Mouse (Mus musculus) liver, embryonic 11.5 days (tissue): ENCODE measurements around the gene Hist1h3b. TPM values are rescaled to one million over a fixed set of nuclear protein-coding genes. Genes with fewer than 3 reads are reported as not detected.
"Not testable (repeated sequence)": the region's sequence is repeated elsewhere in the genome, so short reads cannot be mapped to it uniquely, and the experiment has no call there.

Experiments
- ATAC-seq: fragments of 200-750 bp; cut with Nextera tagmentation; replicated peaks from 2 replicates; pipeline ENCODE4 v1.8.0; 2017; ENCODE audit warnings: moderate number of reproducible peaks, mild to moderate bottlenecking, moderate TSS enrichment, moderate library complexity; ENCODE audit not compliant: low FRiP score
- DNase-seq: peaks from one replicate; pipeline ENCODE4 v3.0.0-alpha.2; 2017; ENCODE audit warnings: low spot score
- H3K27ac ChIP-seq: fragments of 300-500 bp; sonication (generic); 2 replicates; pipeline ENCODE4 v1.5.1; 2014; ENCODE audit warnings: mild to moderate bottlenecking, low read depth, low read length, control low read depth
- H3K27me3 ChIP-seq: fragments of 300-500 bp; sonication (generic); replicated peaks from 2 replicates; pipeline ENCODE4 v1.6.1; 2014; ENCODE audit warnings: low read length, mixed read lengths; ENCODE audit not compliant: control insufficient read depth, insufficient read depth
- H3K36me3 ChIP-seq: fragments of 300-500 bp; sonication (generic); 2 replicates; pipeline ENCODE4 v1.6.1; 2014; ENCODE audit warnings: mild to moderate bottlenecking, low read length, moderate library complexity, mixed read lengths; ENCODE audit not compliant: control insufficient read depth, insufficient read depth
- H3K4me1 ChIP-seq: fragments of 300-500 bp; sonication (generic); replicated peaks from 2 replicates; pipeline ENCODE4 v1.6.1; 2014; ENCODE audit warnings: low read length, mixed read lengths; ENCODE audit not compliant: control insufficient read depth, insufficient read depth
- H3K4me2 ChIP-seq: fragments of 300-500 bp; sonication (generic); 2 replicates; pipeline ENCODE4 v1.6.1; 2014; ENCODE audit warnings: mild to moderate bottlenecking, control low read depth, moderate library complexity
- H3K4me3 ChIP-seq: fragments of 300-500 bp; sonication (generic); 2 replicates; pipeline ENCODE4 v1.5.1; 2014; ENCODE audit warnings: low read depth, low read length, control low read depth
- H3K9ac ChIP-seq: fragments of 300-500 bp; sonication (generic); 2 replicates; pipeline ENCODE4 v1.6.1; 2014; ENCODE audit warnings: low read depth, low read length, control low read depth
- H3K9me3 ChIP-seq: fragments of 300-500 bp; sonication (generic); 2 replicates; pipeline ENCODE4 v1.6.1; 2016; ENCODE audit warnings: low read length, inconsistent platforms, mixed read lengths; ENCODE audit not compliant: control insufficient read depth
- WGBS: fragments of 180-500 bp; shearing (Covaris S2); extraction: QIAGEN DNeasy Blood & Tissue Kit; methylation state at CpG from one replicate; pipeline ENCODE4 v1.1.7; 2014; 5-methylcytosine and 5-hydroxymethylcytosine counted together
- polyA plus RNA-seq: library from polyadenylated mRNA; unstranded; fragments of >200 nt; fragmentation: Nextera tagmentation; extraction: Ambion mirVana; gene quantifications from 2 replicates; pipeline ENCODE4 v1.2.1, GENCODE M21; 2014

Gene Hist1h3b
- polyA plus RNA-seq, 1 experiment from 2014 or later = 8.3 TPM

- ATAC-seq (peak; percentile 8), DNase-seq (no peak)
- H3K9me3 ChIP-seq = no peaks in the 10 kb centered on the region
- peaks cover 11% of the 10 kb centered on the region for H3K4me1 ChIP-seq
- H3K4me3 ChIP-seq = peak overlapping the region; percentile 16
- 7% methylated on average over 11 of the region's 13 CpGs for WGBS
- no peaks in the 10 kb centered on the region for H3K36me3 ChIP-seq
- peak overlapping the region; percentile 74 for H3K9ac ChIP-seq
- peak overlapping the region; percentile 60 for H3K4me2 ChIP-seq
- no peaks in the 10 kb centered on the region for H3K27me3 ChIP-seq
- peak overlapping the region; percentile 100 for H3K27ac ChIP-seq
These were observed 4.8 kb upstream of the Hist1h3b start for GRCm38 (mm10) chr13:23747081-23747891.

GRCm38 (mm10) chr13:23747892-23748288 is 4.2 kb upstream of the Hist1h3b start:
- DNase-seq = no peak
- H3K4me3 ChIP-seq = peak overlapping the region; percentile 16; the same call in 1 of the 2 replicates
- peaks cover 11% of the 10 kb centered on the region for H3K4me1 ChIP-seq
- WGBS = 5% methylated on average over 4 of the region's 4 CpGs
- H3K27ac ChIP-seq = peak overlapping the region; percentile 100
- H3K4me2 ChIP-seq = peak overlapping the region; percentile 60
- ATAC-seq = no peak
- H3K36me3 ChIP-seq = no peaks in the 10 kb centered on the region
- H3K9me3 ChIP-seq = no peaks in the 10 kb centered on the region
- H3K27me3 ChIP-seq = no peaks in the 10 kb centered on the region
- H3K9ac ChIP-seq = peak overlapping the region; percentile 74

- Histone ChIP-seq H3K27me3 (no peaks in the 10 kb centered on the region), H3K27ac (peak overlapping the region; percentile 94)
These were observed 2.4 kb upstream of the Hist1h3b start for GRCm38 (mm10) chr13:23749563-23750121.

DNA sequence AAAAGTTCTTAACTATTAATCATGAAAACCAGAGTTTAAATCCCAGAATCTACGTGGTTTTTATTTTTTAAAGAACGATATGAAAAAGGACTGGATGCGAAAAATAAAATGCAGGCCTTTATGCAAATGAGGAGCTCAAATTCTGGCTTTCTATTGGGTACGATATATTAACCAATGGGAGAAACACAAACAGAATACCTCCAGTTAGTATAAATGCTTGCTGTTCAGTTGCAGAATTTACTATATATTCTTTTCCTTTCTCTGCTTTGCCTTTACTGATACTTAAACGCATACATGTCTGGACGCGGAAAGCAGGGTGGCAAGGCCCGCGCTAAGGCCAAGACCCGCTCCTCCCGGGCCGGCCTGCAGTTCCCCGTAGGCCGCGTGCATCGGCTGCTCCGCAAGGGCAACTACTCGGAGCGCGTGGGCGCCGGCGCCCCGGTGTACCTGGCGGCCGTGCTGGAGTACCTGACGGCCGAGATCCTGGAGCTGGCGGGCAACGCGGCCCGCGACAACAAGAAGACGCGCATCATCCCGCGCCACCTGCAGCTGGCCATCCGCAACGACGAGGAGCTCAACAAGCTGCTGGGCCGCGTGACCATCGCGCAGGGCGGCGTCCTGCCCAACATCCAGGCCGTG is 1.1 kb upstream of the Hist1h3b start, which contains the start of gene Hist1h2ab:
Hist1h2ab (plus strand) TSS at position 288 of the 639 bp plus-strand sequence.
- H3K27me3 ChIP-seq, H3K36me3 ChIP-seq, H3K9me3 ChIP-seq: not testable (repeated sequence)
- DNase-seq (peak; percentile 82), ATAC-seq (peak; percentile 44)
- H3K4me1 ChIP-seq = peaks cover 15% of the 10 kb centered on the region
- peak within 1 kb of the TSS; percentile 58 for H3K4me2 ChIP-seq
- H3K4me3 ChIP-seq = peak within 1 kb of the TSS; percentile 43
- under 1% methylated on average over 25 of the region's 47 CpGs for WGBS
- peak within 1 kb of the TSS; percentile 94 for H3K27ac ChIP-seq
- peak within 1 kb of the TSS; percentile 84 for H3K9ac ChIP-seq

More at GRCm38 (mm10) chr13:23749563-23750121, 2.4 kb upstream of the Hist1h3b start:
- H3K4me1 ChIP-seq = peaks cover 13% of the 10 kb centered on the region
- ATAC-seq = no peak
- H3K9ac ChIP-seq = no peak overlapping the region
- DNase-seq = no peak
- WGBS = 83% methylated on average over 5 of the region's 5 CpGs
- H3K4me3 ChIP-seq = no peak overlapping the region
- no peaks in the 10 kb centered on the region for H3K36me3 ChIP-seq
- no peaks in the 10 kb centered on the region for H3K9me3 ChIP-seq
- no peak overlapping the region for H3K4me2 ChIP-seq

GRCm38 (mm10) chr13:23751478-23751956 is 550 bp upstream of the Hist1h3b start:
- WGBS = 1% methylated on average over 11 of the region's 11 CpGs

GRCm38 (mm10) chr13:23752742-23753172 is 690 bp downstream of the Hist1h3b start:
- DNase-seq (no peak), ATAC-seq (no peak)
- H3K9me3 ChIP-seq = no peaks in the 10 kb centered on the region
- H3K4me2 ChIP-seq = peak overlapping the region; percentile 57
- peak overlapping the region; percentile 82 for H3K9ac ChIP-seq
- H3K27ac ChIP-seq = peak overlapping the region; percentile 86
- H3K4me1 ChIP-seq = peaks cover 18% of the 10 kb centered on the region
- no peaks in the 10 kb centered on the region for H3K27me3 ChIP-seq
- no peaks in the 10 kb centered on the region for H3K36me3 ChIP-seq
- H3K4me3 ChIP-seq = peak overlapping the region; percentile 47
- 4% methylated on average over 6 of the region's 6 CpGs for WGBS

More at GRCm38 (mm10) chr13:23751478-23751956, 550 bp upstream of the Hist1h3b start:
- ATAC-seq (peak; percentile 10), DNase-seq (no peak)
- peak overlapping the region; percentile 58 for H3K4me2 ChIP-seq
- peak overlapping the region; percentile 94 for H3K27ac ChIP-seq
- no peaks in the 10 kb centered on the region for H3K27me3 ChIP-seq
- peaks cover 15% of the 10 kb centered on the region for H3K4me1 ChIP-seq
- peak overlapping the region; percentile 43 for H3K4me3 ChIP-seq
- H3K9me3 ChIP-seq = no peaks in the 10 kb centered on the region
- H3K9ac ChIP-seq = peak overlapping the region; percentile 84
- no peaks in the 10 kb centered on the region for H3K36me3 ChIP-seq

GRCm38 (mm10) chr13:23753314-23754078 is 1.4 kb downstream of the Hist1h3b start:
- Histone ChIP-seq H3K4me2 (peak overlapping the region; percentile 57), H3K27ac (peak overlapping the region; percentile 86), H3K9ac (peak overlapping the region; percentile 48; the same call in 1 of the 2 replicates), H3K9me3 (no peaks in the 10 kb centered on the region), H3K4me3 (peak overlapping the region; percentile 47), H3K36me3 (no peaks in the 10 kb centered on the region), H3K4me1 (peaks cover 14% of the 10 kb centered on the region), H3K27me3 (no peaks in the 10 kb centered on the region)
- WGBS = 50% methylated on average over 4 of the region's 4 CpGs
- ATAC-seq (no peak), DNase-seq (no peak)

DNA sequence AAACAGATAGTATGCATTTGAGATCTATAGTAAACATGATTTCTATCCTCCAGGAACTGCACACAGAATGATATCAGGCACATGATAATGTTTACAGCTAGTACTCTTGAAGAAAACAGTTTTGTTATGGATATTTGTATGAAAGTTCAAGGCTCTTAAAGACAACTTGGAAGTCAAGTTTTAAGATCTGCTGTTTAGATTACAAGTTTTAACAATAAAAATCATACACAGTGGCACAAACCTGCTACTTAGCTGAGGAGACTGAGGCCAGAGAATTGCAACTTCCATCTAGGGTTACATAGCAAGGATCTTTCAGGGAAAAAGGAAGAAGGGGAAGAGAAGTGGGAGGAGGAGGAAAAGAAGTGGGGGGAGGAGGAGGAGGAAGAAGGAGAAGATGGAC is 2.9 kb downstream of the Hist1h3b start:
- no peak overlapping the region for H3K4me3 ChIP-seq
- no peaks in the 10 kb centered on the region for H3K36me3 ChIP-seq
- no peaks in the 10 kb centered on the region for H3K9me3 ChIP-seq
- H3K4me2 ChIP-seq = no peak overlapping the region
- no peaks in the 10 kb centered on the region for H3K27me3 ChIP-seq
- peaks cover 18% of the 10 kb centered on the region; the same call in 1 of the 2 replicates for H3K4me1 ChIP-seq
- H3K27ac ChIP-seq = peak overlapping the region; percentile 63
- no peak for ATAC-seq
- H3K9ac ChIP-seq = no peak overlapping the region
- no peak for DNase-seq
